Mouse (Mus musculus) c-Kit-positive CD71-positive TER-119-positive erythroid progenitor cells, embryonic 14.5 days (primary cell): Measurements from ENCODE around the gene Ifne.
A peak's percentile ranks its signal among the peaks of the same experiment; 100 is the strongest.

Source experiments
- DNase-seq: peaks from one replicate; pipeline ENCODE4 v3.0.0-alpha.2; 2013; ENCODE audit warnings: low spot score

The Ifne gene

DNA sequence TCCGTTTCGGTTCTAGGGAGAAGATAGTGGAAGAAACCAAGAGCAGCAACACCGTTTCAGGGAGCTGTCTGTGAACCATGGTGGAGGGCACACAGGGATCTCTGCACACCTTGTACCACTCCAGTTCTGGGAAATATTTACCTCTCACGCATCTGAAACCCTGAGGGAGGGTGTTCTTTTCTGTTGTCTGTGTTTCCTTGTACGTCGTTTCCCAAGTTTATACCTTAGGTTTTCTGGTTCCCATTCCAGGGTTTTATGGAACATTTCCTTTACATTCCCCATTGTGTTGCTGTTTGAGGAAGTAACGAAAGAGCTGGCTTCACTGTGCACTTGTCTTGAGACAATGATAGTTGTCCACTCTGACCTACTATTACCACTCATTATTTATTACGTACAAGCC, at the start of gene Ifne:
Ifne (minus strand) TSS at position 101 of the 400 bp plus-strand sequence.
- DNase-seq: no peak

DNA sequence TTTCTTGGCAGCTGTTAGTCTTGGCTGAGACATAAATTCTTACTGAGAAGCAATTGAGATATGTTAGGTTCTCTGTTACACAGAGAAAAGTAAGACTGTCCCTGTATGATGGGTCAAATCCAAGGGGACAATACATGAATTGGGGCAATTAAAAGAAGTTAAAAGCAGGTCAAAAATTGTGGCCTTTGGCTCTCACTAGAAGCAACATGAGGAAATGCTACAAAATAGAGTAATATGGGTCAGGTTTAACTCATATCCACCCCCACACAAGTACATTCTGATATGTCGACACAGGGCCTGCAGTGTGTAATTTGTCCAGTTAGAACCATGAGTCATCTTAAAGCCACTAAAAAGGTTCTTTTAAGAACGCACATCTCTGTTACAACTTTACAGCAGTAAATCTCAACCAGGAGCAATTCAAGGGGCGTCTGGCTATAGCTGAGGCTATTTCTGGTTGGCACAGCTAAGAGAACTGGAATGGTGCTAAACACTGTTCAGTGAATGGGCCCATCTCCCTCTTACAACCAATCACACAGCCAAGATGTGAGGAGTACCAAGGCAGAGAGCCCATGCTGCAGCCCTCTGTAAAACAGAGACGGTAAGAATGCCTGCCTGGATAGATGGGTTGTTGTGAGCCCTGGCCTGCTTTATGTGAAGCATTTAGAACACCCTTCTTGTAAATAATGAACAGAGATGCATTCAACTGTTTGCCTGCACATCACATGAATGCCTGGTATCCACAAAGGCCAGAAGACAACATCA, 48.5 kb upstream of the Ifne start:
- no peak for DNase-seq

DNA sequence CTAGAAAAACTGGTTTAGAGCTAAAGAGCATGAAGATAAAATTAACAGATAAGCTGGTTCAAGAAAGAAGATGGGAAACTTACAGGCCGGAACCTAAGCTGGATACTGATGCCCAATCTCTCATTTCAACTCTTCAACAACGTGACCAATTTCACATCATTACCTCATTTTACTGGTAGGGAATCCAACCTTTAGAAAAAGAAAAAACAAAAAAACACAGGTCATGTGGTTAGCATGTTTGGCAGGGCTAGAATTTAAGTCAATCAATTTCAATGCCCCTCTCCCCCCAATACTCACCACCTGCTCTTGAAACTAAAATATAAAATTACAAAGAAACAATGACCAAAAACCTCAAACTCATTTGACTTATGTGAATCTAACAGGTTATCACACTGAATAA, 47.8 kb upstream of the Ifne start:
- no peak for DNase-seq

DNA sequence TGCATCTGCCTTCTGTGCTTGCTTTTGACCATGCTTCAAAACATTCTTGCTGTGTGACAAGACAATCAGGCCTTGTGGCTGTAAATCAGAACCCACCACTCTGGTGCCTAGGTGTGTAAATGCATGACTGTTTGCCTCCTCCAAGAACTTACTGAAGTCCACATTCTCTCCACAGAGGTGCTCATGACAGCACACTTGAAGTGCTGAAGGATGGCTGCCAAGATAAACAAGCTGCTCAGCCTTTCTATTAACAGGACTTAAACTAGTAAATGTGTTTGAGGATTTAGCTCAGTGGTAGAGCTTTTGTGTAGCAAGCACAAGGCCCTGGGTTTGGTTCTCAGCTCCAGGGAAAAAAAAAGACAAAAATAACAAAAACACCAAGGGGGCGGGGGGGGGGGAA, 46.6 kb upstream of the Ifne start:
- no peak for DNase-seq

DNA sequence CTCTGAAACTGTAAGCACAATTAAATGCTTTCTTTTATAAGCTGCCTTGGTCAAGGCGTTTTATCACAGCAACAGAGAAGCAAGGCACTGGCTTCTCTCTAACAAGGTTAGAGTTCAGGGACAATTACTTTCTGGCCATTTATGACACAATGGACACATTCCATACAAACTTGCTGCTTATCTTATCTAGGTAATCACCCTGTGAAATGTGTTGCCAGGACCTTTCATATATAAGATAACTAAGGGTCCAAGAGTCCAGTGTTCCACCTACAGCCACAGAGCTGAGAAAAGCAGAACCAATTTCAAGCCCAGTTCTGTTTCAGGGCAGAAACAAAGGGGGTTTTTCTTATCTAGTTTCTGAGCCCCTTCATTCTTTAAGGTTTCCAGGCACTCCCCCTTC, 46.1 kb upstream of the Ifne start:
- DNase-seq: no peak

DNA sequence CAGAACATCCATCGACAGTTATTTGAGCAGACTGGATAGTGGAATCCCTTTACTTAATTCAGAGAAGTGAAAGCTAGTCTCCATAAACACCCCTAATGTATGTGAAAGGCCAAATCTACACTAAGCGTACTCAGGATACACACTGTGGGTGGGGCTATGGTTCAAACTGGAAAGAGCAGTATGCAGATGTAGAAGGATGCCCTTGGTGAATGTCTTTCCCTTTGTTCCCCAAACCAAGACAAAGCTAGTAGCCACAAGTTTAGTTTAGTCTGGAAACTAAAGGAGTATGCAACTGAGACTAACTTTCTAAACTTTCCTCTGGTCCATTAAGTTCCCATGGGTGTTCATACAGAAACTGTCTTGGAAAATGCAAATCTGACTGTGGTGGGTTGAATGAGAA, 45.5 kb upstream of the Ifne start:
- no peak for DNase-seq

DNA sequence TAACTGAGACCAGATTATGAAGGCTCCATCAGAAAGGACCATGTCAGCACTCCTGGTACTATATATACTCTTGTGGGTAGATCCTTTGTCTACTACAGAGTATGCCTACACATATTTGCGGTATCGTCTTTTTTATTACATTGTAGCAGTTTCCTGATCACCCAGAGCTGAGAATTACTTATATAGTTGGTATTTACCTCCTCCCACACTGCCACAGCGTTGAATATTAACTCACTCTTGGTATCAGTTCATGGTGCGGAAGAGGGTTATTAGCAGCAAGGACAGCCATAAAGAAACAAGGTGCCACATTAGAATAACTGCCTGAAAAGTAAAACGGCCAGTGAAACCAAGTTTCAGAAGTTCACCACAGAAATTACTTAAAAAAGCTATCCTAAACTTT, 41.3 kb upstream of the Ifne start:
- no peak for DNase-seq

DNA sequence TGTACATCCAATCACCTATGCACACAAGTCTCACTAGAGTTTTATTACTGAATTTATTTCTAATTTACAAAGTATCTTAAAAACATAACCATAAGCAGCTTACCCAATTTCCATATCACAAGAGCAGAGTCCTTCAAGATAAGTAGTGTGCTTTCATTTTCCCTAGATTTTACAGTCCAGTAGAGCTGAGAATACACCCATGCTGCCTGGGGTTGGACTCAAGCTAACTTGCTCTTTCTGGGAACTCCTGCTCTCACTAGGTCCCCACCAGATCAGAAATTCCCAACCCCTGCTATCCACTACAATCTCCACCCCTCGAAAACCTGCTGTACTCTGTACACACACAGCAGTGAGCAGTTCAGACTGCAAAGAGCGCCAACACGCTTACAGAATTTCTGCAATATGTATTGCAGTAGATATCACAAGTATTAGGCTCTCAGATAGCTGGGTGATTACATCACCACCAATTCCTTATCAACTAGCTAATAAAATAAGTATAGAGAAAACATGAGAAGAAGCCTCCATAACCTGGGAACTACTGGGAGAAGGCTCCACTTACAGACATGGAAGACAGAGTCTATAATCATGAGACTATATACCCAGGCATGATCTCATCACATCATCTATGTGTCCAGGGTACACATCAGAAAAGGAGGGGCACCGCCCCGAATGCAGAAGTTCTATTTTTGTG, 37.9 kb upstream of the Ifne start:
- no peak for DNase-seq

DNA sequence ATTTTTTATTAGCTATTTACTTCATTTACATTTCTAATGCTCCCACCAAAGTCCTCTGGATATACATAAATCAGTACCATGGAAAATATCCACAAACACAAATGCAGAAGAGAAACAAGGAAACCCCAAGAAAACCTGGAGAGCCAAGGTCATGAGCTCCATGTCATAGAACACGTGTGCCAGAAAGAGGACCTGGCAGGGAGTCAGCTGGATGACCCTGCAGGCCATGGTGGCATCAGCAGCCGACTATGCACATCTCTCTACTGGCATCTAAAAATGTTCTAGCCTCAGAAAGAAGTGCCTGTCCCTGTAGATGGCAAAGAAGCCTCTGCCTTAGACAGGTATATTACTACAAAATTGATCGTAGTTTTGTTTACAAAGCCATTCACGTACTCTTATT, 36.3 kb upstream of the Ifne start:
- DNase-seq: no peak

DNA sequence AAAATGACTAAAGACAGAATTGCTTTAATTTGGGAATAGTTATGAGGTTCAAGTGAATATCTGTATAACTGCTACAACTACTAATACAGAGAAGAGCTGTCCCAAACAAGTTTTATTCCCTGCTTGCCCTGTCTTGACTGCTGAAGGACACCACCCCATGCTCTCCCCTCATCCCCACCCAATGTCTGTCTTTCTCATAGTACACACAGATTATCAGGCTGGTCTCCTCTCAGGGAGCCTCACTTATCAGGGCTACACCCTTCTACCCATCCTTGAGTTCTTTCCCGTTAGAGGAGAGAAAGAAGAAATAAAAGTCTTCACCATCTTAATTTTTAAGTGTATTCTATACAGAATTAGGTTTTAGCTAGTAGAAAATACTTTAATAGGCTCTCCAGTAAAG, 34.0 kb upstream of the Ifne start:
- peak; percentile 56 for DNase-seq

DNA sequence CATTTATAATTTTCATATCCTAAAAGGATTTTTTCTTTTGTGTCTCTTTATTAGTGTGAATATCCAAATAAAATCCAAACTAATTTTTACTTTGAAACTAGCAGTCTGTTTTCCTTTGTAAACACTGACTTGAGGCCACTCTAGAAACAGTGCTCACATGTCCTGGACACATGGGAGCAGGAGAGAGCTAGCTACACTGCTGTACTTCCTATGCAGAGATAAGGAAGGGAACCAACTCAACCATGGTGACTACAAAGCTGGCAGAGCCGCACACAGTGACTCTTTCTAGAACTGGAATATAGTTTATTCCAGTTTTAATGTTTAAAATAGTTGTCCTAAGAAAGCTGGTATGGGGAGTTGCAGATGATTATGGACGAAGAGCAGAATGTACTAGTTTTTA, 32.9 kb upstream of the Ifne start:
- DNase-seq: no peak

DNA sequence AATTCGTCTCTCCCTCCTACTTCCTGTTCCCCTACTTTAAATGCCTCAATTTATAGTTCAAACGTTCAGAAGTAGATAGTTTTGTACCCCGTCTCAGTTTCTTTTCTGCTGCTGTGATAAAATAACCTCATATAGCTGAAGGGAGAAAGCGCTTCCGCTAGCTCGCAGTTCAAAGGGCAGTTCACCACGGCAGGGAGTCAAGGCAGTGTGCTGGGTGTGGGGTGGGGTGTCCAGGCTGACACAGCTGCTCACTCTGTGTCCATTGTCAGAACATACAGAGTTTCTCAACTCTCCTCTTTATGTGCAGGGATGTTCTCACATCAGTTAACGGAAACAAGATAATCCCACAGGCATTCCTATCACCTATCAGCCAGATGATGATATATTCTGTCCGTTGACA, 32.2 kb upstream of the Ifne start:
- DNase-seq: no peak

DNA sequence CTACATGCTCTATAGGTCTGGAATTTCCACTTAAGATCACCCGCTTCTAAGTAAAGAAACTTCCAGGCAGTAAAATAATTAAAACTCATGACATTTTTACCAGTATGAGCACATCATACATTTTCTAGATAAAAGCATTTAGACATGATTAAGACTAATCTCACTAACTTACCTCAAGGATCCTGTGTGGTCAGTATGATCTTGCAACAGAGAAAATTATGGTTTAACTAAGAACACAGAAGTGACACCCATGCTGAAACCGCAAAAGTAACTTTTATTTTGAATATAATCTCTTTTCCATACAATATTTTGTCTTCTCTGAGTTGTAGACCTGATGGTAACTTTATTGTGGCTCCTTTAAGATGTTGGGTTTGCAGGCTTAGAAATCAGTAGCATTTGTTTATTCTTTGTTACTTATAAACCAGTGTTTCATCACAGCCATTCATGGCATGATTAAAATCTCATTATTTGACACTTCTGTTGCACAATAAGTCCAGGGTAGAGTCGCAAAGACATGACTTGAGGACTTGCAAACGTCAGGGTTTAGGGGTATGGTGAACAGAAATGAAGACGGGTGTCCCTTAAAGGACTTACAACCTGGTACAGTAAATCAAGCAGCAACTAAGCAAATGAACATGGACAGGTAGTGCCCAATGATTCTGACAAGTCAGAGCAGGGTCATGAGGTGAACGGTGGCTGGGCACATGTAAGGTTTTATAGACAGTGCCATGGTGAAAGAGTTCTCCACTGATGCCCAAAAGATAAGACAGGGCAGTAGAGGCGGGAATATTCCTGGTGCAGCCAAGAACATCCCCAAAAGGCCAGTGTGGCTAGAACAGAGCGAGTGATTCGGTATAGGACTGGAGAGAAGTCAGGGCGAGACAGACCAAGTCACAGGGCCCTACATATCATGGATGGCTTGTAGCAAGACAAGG, 29.9 kb upstream of the Ifne start:
- no peak for DNase-seq

DNA sequence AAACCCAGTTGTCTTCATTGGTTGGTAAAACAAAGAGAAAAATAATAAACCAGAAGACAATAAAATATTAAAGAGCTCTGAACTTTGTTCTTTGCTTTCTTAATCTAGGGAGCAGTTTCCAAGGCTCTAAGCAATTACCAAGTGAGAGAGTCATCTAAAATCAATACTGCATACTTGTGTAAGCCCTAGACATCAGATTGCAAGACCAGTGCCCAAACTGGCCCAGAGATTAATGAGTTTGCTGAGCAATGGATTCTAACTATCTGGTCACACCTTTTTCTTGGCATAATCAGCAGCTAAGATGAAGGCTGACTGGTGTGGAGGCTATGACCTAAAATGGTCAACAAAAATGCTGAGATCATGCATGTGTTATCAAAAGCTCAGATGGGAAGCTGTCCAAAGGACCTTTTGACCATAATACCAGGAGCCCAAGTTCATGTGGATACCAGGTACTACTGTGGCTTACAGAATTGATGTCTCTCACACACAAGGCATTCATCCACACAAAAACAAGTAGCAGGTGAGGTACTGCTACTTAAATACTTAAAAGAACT, 13.3 kb upstream of the Ifne start:
- no peak for DNase-seq

DNA sequence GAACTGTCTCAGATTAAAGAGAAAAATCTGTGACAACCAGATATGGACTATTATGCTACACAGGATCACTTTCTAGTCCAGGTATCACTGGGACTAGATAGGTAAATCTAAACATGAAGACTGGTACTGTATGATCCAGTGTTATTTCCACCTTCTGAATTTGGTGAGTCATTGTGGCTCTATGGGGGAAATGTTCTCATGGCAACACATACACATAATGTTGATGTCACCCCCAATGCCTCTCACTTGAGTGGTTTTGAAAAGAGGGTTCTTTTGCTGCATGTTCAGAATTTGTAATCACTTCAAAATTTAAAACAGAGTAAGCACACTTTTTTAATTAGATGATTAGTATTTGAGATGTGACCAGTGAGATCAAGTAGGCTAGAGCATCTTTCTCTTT, 8.2 kb upstream of the Ifne start:
- no peak for DNase-seq

DNA sequence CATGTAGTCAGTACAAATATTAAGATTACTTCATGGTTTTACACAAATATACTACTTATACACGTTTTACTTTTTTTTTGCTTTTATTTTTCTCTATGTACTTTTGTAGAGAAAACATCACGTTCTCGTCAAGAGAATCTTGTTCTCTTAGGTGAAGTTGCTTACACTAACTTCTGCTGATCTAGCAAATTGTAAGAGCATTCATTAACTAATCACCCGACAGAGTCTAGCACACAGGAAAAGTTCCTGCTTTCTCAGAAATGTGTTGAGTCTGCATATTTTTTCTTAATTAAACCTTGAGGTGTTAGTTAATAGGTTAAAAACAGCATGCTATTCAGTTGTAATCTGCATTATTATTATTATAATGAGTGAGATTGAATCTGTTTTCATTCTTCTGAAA, 1.2 kb downstream of the Ifne start:
- DNase-seq: no peak

DNA sequence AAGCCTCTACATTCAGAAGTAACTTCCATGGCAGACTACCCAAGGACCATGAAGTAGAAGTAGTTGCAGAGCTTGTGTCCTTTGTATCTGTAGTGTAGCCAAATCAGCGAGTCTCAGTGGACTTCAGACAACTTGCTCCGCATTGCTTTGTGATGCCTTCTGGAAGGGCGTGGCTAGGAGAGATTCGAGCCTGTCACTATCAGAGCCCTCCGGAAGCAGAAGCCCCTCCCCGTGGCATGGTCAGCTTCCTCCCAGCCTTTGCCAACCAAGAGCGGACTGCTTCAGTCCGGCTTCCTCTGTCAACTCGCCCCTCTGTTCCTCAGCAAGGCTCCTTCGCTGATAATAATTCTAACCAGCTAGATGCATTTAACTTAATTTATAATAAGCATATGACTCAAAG, 1.8 kb downstream of the Ifne start:
- peak; percentile 45 for DNase-seq

DNA sequence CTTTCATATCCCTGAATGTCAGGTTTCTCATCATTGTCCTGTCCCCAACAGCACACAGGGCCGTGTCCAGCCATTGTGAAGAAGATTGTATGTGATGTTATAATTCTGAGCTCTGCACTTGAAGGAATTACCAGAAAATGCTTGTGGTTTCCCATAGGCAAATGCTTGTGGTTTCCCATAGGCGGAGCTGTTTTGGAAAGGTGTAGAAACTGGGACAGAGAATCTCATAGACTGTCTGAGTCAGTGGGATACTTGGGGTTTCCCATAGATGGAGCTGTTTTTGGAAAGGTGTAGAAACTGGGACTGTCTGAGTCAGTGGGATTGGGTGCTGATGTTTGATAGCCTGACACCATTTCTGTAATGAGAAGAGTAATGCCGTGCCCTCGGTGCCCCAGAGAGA, 3.5 kb downstream of the Ifne start:
- DNase-seq: no peak

DNA sequence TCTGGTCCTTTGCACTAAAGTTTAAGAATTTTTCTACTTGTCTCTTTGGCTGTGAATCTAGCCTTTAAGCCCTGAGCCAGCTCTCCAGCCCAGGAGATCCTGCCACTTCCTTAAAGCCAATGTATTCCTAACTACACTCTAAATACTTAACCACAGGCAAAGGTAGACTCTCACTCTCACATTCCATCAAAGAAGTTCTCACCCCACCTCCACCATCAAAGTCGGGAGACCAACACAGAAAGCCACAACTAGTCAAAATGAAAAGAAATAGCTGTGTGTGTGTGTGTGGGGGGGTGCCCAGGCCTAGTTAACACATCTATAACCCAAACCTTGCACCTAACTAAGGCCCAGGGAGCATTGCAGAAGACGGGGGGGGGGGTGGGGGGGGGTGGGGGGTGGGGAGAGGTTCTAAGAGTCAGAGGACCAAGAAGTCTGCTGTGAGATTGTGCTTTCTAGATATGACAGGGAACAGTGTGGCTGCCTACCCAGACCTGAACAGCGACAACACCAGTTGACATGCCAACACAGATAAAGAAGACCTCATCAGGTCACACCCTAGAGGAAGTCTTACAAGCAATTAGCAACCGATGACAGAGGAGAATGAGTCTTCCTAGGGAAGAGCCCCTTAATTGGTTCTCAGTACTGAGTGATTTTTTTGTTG, 4.4 kb downstream of the Ifne start:
- peak; percentile 48 for DNase-seq

DNA sequence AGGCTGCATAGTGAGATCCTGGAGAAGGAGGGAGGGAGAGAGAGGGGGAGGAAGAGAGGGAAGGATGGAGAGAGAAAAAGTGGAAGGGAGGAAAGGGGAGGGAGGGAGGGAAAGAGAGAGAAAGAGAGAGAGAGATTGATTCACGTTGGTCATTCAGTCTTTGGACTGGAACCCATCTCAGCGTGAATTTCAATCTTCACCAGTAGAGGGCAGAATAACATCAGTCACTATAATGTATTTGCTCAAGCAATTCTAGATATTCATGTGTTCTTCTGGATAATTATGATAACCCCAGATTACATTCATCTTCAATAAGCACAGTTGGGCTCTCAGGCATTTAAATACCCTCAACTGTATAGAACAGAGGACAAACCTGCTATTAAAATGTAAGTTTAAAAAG, 7.3 kb downstream of the Ifne start:
- DNase-seq: peak; percentile 63

DNA sequence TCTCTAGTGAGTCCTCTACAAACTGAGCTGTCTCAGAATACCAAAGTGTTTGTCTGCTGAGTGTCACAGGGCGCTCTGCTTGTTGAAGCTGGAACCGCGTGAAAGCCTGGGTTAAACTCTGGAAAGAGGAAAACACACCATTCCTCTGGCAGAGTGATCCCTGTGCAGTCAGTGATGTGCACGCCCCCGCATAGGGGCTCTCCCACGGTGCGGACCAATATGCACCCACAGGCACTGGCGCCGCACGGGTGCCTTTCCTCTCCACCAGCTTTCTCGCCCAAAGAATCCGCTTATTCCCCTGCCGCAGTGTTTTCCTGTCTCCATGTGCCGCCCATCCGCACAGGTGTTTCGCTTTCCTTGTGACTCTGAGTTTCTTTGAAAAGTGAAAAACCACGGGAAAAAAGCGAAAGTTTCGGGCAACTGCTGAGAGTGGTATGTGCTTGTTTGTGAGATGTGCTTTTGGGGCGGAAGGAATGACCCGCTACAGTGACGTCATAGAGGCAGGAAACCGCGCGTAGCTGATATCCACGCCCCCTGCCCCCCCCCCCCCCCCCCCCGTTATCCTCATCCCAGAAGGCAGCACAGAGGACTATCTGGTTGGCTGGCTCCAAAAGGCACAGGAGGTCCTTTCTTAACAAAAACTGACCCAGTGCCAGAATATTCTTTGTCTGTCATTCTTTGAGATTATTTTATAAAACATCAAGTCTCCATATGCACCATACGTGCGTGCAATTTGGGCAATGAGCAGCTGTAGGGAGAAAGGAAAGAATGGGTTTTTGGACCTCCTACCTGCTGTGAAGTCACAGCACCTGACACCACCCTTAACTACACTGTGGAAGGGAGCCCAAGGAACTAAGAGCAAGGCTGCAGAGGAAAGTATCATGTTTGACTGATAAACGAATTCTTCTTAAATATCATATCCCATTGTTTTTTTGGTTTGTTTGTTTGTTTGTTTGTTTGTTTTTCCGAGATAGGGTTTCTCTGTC, 11.8 kb downstream of the Ifne start:
- DNase-seq: peak; percentile 66
